Mouse (Mus musculus) hematopoietic stem cell, adult 5-6 weeks (primary cell): ENCODE measurements around the gene Scn3b. TPM values are rescaled to one million over a fixed set of nuclear protein-coding genes. Genes with fewer than 3 reads are reported as not detected.

Experiments used
- ATAC-seq, 2 experiments: fragments of 125-278 bp in 1 of 2; replicated peaks in 1 of 2; 2 replicates each; pipeline ENCODE4 v1.8.0; 2016 to 2017; ENCODE audit warnings: inconsistent platforms in 2 of 2, mild to moderate bottlenecking in 2 of 2, moderate number of reproducible peaks in 2 of 2, low read depth in 1 of 2, moderate TSS enrichment in 1 of 2; ENCODE audit not compliant: low FRiP score in 2 of 2, poor library complexity in 2 of 2, severe bottlenecking in 2 of 2, insufficient read depth in 1 of 2, low TSS enrichment in 1 of 2
- total RNA-seq: library from RNA; stranded (forward); fragments of 172-1452, 232-1000 nt; gene quantifications from 2 replicates; pipeline ENCODE4 v1.2.3, GENCODE M21; 2017

The Scn3b gene
- total RNA-seq, 1 experiment from 2014 or later, result 1.5 TPM

DNA sequence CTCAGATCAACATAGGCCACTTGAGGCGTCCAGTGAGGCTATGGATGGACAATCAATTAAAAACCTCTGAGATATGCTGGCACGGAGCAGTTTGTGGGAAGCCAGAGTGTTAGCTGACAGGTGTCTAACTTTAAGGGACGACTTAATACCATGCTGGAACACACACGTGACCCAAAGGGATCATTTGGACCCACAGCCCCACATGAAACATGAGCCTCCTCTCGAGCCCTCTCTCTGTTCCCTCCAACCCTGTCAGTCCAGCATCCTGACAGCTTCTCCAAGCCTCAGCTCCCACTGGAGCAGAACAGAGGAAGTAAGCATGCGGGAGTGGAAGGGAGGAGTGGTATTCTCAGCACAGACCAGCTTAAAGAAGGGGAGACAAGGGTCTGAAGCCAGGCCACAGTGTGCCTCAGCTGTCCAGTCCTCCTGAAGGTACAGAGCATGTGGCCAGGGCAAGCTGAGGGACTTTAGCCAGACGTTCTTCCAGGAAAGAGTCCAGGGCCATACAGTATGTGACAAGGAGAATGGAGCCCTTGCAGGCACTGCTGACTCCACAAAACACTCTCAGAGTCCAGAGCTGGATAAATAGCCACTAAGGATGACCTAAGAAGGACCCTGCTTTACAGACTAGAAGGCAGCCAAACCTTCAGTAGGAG is 57.4 kb downstream of the Scn3b start:
- no peak for ATAC-seq

DNA sequence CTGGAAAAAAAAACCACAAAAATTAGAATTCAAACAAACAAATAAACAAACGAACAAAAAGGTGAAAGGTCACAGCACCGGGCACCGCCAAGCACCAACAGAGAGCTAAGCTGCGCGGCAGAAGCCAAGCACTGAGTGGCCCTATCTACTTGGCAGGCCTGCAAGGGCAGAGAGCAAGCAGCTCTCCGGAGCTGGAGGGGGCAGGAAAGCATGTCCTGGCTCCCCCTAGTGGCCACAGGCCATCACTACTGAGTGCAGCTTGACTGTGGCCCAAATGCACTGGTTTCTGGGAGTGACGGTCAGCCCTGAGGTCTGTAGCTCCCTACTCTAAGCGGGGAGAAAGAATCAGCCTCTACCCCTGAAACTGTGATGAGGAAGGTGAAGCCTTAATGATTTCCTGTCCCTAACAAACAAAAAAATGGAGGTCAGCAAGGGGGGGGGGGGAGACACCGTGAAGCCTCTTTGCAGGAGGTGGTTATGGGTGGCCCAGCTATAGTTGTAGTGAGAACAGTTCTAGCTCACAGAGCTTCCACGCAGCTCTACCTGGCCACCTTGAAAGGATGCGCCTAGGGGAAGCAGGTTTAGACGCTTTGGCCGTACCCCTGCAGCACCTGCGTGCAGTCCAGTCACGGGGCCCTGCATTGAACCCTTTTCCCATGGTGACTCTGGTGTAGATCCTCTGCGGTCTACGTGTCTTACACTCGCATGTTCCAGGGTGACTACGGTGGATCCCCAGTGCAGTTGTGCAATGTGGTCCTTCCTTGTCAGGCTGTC is 61.8 kb downstream of the Scn3b start:
- ATAC-seq, result peak; percentile 90 to 95

DNA sequence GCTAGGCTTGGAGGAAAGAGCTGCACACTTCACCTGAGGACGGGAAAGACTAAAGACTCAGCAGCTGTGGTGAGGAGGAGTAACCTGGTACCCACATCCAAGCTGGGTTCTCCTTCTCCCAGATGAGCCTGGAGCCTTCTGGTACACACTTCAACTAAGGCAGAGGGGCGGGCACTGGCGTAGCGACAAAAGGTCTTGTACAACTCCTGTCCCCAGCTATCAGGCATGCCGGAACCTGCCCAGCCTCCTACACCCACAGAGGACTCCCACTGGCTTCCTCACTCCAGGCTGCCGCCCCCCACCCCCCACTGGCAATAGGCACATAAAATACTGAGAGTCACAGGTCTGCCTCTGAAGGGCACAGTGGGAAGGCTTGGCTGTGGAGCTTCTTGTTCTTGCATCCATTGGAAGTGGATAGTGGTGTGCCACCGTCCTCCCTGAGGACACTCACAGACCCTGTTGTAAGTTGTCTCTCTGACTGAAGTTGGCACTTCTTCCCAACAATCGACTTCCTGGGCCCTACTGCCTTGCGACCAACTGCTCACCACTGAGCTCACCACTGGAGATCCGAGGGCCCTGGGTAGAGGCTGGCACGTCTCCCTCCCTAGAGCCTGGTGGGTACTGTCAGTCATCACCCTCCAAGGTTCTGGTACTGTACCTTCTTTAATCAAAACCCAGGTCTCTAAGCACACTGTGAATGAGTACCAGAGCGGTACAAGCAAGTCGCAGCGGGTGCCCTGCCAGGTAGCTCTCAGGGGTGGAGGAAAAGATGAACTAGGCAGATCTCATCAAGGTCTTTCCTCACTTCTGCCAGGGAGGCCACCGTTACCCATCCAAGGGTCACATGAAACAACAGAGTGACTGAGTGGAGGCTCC is 62.6 kb downstream of the Scn3b start:
- no peak for ATAC-seq

DNA sequence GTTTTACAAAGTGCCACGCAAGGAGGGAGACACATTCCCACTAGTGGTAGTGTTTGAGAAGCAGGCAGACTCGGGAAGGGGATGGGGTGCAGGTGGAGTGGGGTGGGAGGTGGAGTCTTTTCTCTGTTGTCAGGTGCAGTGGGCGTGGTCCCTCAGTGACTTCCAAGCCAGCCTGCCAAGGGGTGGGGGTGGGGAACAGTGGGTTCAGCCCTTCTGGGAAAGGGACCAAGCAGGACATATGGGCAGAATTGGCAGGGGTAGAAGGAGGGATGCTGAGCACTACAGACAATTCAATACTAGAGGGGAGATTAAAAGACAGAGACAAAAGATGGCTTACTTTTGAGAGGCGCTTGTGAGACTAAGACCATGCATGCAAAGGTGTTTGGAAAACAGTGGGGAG is 63.3 kb downstream of the Scn3b start:
- ATAC-seq, result no peak

DNA sequence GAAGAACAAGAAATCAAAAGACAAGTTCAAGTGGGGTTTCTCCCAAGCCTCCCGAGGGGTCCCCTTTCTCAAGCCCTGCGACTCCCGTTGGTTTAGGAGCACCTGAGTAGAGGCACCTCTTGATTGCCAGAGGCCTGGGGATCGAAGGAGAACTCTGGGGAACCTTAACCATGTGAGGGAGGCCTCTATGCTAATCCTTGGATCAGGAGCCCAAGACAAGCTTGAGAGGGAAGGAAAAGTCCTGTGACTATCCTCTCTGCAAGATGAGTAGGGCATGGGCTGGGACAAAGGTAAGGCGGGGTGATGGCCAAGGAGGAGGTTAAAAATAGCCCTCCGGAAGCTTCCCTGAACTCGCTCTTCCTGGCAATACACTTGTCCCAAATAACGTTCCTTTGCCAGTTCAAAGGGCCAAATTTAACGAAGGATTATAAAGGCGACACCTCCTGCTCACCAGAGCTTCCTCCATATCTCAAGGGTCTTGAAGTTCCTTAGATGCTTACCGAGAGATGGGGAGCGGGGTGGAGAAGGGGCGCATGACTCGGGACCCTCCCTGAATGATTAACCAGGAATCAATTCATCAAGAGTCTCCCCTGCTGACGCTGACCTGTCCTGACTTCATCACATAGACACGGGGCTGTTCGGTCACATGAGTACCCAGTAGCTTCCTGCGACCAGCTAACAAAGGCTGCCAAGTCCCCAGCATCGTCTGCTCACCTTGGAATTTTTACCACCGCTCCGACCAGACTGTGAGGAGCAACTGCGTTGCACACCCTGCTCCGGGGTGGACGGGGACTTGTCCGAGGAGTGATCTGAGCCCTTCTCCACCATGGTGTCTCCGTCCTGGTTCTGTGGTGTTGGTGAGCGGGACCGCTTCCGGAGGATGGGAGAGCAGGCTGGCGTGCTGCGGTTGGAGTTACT is 64.0 kb downstream of the Scn3b start:
- ATAC-seq, result no peak

DNA sequence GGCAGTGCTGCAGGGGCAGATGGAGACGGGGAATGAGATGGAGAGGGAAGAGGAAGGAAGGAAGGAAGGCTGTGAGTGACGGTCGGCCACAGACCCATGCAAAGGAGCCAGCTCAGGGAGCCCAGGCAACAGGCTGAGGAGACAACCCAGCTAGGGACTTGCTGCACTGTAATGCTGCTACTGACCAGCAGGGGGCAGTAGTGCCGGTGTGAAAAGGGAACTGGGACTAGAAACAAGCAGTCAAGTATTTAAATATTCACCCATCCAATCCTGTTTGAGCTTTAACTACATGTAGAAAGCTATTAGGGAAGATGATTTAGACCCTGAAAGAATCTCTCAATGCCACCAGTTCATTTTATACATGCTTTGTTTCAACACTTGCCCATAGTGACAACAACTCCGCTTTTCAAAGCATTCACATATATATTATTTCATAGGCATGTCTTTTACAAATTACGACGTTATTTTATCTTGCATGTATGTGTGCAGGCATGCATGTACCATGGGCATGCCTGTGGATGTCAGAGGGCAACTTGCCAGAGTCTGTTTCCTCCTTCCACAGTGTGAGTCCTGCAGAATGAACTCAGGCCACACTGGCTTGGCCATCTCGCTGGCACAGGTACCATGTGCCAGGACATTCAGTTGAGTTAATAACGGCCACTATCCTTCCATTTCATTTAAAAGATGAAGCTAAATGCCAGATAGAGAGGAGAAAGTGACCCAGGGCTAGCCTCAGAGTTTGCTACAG is 64.8 kb downstream of the Scn3b start:
- ATAC-seq, result peak; percentile 38 to 68

DNA sequence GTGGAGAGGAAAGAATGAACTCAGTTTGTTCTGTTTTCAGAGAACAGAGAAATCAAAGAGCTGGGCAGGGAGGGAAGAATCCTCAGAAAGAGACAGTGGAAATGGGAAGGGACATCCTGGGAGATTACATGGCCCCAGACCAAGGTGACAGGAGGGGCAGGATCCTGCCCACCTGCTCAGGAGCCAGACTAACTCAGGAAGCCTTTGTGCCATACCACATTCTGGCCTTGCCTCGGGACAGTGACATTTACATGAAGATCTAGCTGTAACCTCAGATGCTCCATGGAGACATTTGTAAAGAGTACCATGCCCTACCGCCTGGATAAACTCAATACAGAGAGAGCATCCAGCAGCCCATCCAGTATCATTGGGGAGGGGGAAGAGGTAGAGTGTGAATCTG is 65.6 kb downstream of the Scn3b start:
- ATAC-seq, result no peak

DNA sequence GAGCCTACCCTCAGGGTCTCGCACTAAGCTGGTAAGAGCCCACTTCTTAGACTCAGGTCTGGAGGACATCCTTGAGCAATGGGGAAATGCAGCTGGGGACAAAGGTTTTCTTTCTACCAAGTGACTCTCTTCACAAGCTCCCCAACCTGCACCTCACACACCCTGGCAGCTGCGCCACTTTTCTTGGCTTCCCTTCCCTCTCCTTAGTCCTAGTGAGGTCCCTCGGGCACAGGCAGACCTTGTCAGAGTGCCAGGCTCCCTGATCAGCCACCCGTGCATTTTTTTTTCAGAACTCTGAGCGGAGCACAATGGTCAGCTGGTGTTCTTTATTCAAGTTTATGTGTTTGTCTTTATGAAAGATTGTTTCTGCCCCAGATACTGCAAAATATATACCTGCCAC is 67.7 kb downstream of the Scn3b start:
- no peak for ATAC-seq

DNA sequence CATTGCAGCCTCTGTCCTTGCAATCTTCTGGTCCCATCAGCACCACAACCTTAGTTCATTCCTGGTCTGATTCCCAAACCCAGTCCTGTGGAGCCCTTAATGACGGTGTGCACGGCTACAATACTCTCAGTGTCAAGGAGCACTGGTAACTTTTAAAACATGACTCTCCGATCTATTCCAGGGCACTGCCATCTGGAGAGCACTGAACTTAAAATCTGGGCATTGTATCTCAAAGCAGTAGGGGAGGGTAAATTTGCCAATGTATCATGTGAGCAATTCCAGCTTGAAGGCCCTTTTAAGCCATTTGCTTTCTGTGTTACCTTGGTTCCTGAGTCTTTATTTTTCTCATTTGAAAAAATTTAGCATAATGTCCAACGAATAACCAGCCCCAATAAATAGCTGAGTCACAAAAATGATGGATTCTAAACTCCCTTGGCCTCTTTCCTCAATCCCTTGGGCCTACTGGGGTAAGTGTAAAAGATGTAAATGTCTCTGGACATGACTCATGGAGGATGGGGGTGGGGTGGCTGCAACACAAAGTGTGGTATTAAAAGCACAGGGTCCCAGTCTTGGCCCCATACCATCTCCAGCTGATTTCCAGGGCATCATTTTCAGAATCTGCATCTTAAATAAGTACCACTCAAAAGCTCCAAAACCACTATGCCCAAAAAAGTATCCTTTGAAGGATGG is 68.3 kb downstream of the Scn3b start:
- ATAC-seq, result no peak

DNA sequence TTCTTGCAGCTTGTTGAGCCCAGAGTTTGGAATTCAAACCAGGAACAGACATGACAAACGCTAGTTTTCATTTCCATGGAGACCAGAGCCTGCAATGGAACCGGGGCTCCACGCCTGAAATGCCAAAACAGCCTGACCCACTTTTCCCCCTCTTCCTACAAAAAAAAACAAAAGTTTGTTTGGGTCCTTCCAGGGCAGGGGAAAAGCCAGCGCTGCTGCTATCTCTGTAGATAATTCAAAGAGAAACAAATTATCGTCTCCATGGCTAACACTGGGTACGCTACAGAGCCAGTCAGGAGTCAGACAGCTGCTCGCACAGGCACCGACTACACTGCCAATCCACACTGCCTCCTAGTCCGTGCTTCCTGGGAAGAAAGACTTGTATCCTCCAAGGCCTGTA is 70.6 kb downstream of the Scn3b start:
- ATAC-seq, result no peak

Other genes starting within 250 kb of the Scn3b start
- not detected in 2 replicates for gene Olfr981, start 247.8 kb upstream of the Scn3b start, total RNA-seq
- gene Olfr982, start 195.4 kb upstream of the Scn3b start, total RNA-seq, result not detected in 2 replicates
- not detected in 2 replicates for gene Olfr983, start 175.6 kb upstream of the Scn3b start, total RNA-seq
- gene Olfr984, start 155.0 kb upstream of the Scn3b start, total RNA-seq, result not detected in 2 replicates
- not detected in 2 replicates for gene Olfr985, start 139.0 kb upstream of the Scn3b start, total RNA-seq
- gene Tmem225, start 121.1 kb upstream of the Scn3b start, total RNA-seq, result not detected in 2 replicates
- gene Olfr986, start 88.3 kb upstream of the Scn3b start, total RNA-seq, result not detected in 2 replicates
- gene Zfp202, start 76.9 kb upstream of the Scn3b start, total RNA-seq, result 5.3 and 5.4 TPM in 2 replicates